8 mouse cellular contexts compared by ENCODE assay signal in genomic region chr17:24737135-24737810, GRCm38 (mm10). TPM values are rescaled to one million over a fixed set of nuclear protein-coding genes. Genes with fewer than 3 reads are reported as not detected.
DNase-seq lines count a peak whose midpoint lies in the region; ATAC-seq and TF ChIP-seq lines count a peak whose summit lies in the region.

No protein-coding gene starts in this region.

- peak overlapping the region; percentile 65 for H3K4me3 ChIP-seq in lung, embryonic 14.5 days (ENCODE audit: low read depth, low read length)
- peak overlapping the region; percentile 55 for H3K4me3 ChIP-seq in forebrain, embryonic 12.5 days (replicated peaks)
- H3K4me3 ChIP-seq in limb, embryonic 10.5 days, result peak overlapping the region; percentile 73
- H3K4me3 ChIP-seq in myocyte, result peak overlapping the region; percentile 53

- whole genome bisulfite sequencing in lung, embryonic 14.5 days, result 26% methylated on average over 8 of the region's 8 CpGs
- 30% methylated on average over 8 of the region's 8 CpGs for WGBS in forebrain, embryonic 12.5 days
- WGBS in limb, embryonic 10.5 days, result 31% methylated on average over 8 of the region's 8 CpGs

- peak overlapping the region; percentile 49 for H3ac ChIP-seq in myocyte (ENCODE audit: control insufficient read depth, insufficient read length)

- H3K9ac ChIP-seq in lung, embryonic 14.5 days, result peak overlapping the region; percentile 76
- H3K9ac ChIP-seq in forebrain, embryonic 12.5 days, result peak overlapping the region; percentile 69

- peaks cover 6% of the 10 kb centered on the region for H3K79me2 ChIP-seq in myocyte (ENCODE audit: control insufficient read depth, insufficient read depth)

- H3K27me3 ChIP-seq in lung, embryonic 14.5 days (ENCODE audit: insufficient read depth, low read length), result no peaks in the 10 kb centered on the region
- H3K27me3 ChIP-seq in forebrain, embryonic 12.5 days, result peaks cover 5% of the 10 kb centered on the region; the same call in 1 of the 2 replicates
- no peaks in the 10 kb centered on the region for H3K27me3 ChIP-seq in limb, embryonic 10.5 days (ENCODE audit: low read depth, poor library complexity, severe bottlenecking)
- no peaks in the 10 kb centered on the region for H3K27me3 ChIP-seq in myocyte (ENCODE audit: control insufficient read depth, insufficient read depth, insufficient read length)

- no peaks in the 10 kb centered on the region for H3K9me3 ChIP-seq in lung, embryonic 14.5 days (ENCODE audit: low read depth, low read length)
- no peaks in the 10 kb centered on the region for H3K9me3 ChIP-seq in forebrain, embryonic 12.5 days
- H3K9me3 ChIP-seq in limb, embryonic 10.5 days (replicated peaks), result no peaks in the 10 kb centered on the region

- TF ChIP-seq CTCF in lung, embryonic 14.5 days (IDR thresholded peaks at IDR 0.05; ENCODE audit: low read depth), result peak; percentile 25; the same call in 1 of the 2 replicates

- TF ChIP-seq POLR2A in myocyte (IDR thresholded peaks at IDR 0.05; ENCODE audit: insufficient read length, low read depth), result no peak

- peaks cover 11% of the 10 kb centered on the region for H3K4me1 ChIP-seq in lung, embryonic 14.5 days (ENCODE audit: insufficient read depth)
- H3K4me1 ChIP-seq in forebrain, embryonic 12.5 days, result peaks cover 17% of the 10 kb centered on the region
- H3K4me1 ChIP-seq in limb, embryonic 10.5 days, result peaks cover 16% of the 10 kb centered on the region

- H3K36me3 ChIP-seq in lung, embryonic 14.5 days (ENCODE audit: insufficient read depth), result peaks cover 8% of the 10 kb centered on the region; the same call in 1 of the 2 replicates
- no peaks in the 10 kb centered on the region for H3K36me3 ChIP-seq in forebrain, embryonic 12.5 days (replicated peaks)
- peaks cover 25% of the 10 kb centered on the region for H3K36me3 ChIP-seq in limb, embryonic 10.5 days
- no peaks in the 10 kb centered on the region for H3K36me3 ChIP-seq in myocyte (ENCODE audit: control insufficient read depth, insufficient read depth)

- H3K27ac ChIP-seq in lung, embryonic 14.5 days (ENCODE audit: low read depth), result no peak overlapping the region
- no peak overlapping the region for H3K27ac ChIP-seq in forebrain, embryonic 12.5 days
- H3K27ac ChIP-seq in limb, embryonic 10.5 days, result peak overlapping the region; percentile 77; the same call in 1 of the 2 replicates

- H3K4me2 ChIP-seq in lung, embryonic 14.5 days, result peak overlapping the region; percentile 83
- H3K4me2 ChIP-seq in forebrain, embryonic 12.5 days, result peak overlapping the region; percentile 88
- H3K4me2 ChIP-seq in myocyte (ENCODE audit: low read depth), result peak overlapping the region; percentile 92

- no peak for DNase-seq in lung, embryonic 14.5 days
- no peak for DNase-seq in lung, adult 18-20 months
- no peak for DNase-seq in limb, embryonic 10.5 days (ENCODE audit: low spot score)
- no peak for DNase-seq in adrenal gland, postnatal 10 days
- DNase-seq in natural killer cell, adult 2 months (ENCODE audit: low spot score in 2 of 2), result no peak
- DNase-seq in cerebellum, postnatal 36 days, result no peak

- no peak for ATAC-seq in lung, embryonic 14.5 days (ENCODE audit: insufficient read depth)
- no peak for ATAC-seq in forebrain, embryonic 12.5 days (ENCODE audit: low FRiP score)

TF ChIP-seq in myocyte, 11 proteins besides CTCF, POLR2A, EP300 and RAD21:
- TF ChIP-seq CEBPB (IDR thresholded peaks at IDR 0.05; ENCODE audit: insufficient read depth, poor library complexity, severe bottlenecking) (no peak), USF1 (IDR thresholded peaks at IDR 0.05; ENCODE audit: low read depth) (no peak), MAX (IDR thresholded peaks at IDR 0.05; ENCODE audit: low read depth) (no peak), SRF (IDR thresholded peaks at IDR 0.05; ENCODE audit: control insufficient read depth, insufficient read length, low read depth) (no peak), POLR2AphosphoS2 (IDR thresholded peaks at IDR 0.05; ENCODE audit: insufficient read length, low read depth) (no peak), TCF3 (IDR thresholded peaks at IDR 0.05; ENCODE audit: insufficient read length, low read depth) (no peak), REST (IDR thresholded peaks at IDR 0.05; ENCODE audit: insufficient read depth, insufficient read length) (no peak), TCF12 (IDR thresholded peaks at IDR 0.05; ENCODE audit: insufficient read depth, poor library complexity, severe bottlenecking) (no peak), MYOG (IDR thresholded peaks at IDR 0.05; ENCODE audit: control insufficient read depth in 1 of 3, insufficient read depth in 1 of 3, insufficient read length in 2 of 3, low read depth in 2 of 3) (no peak), MYOD1 (IDR thresholded peaks at IDR 0.05; ENCODE audit: control insufficient read depth in 1 of 3, insufficient read length in 2 of 3, low read depth in 2 of 3) (no peak), E2F4 (IDR thresholded peaks at IDR 0.05; ENCODE audit: insufficient read depth) (no peak)

RNA-seq across cellular contexts. Expression of gene Msrb1, which starts 0.8 kb away (rescaled TPM):
- 35.2 and 37.8 TPM in 2 replicates for polyA plus RNA-seq in lung, embryonic 14.5 days (2014; fragmentation: Nextera tagmentation; extraction: Ambion mirVana)
- 18.8 and 19.5 TPM in 2 replicates for polyA plus RNA-seq in forebrain, embryonic 12.5 days (2016; fragmentation: Nextera tagmentation; extraction: Ambion mirVana)
- polyA plus RNA-seq in limb, embryonic 10.5 days (2016; fragmentation: Nextera tagmentation; extraction: Ambion mirVana), result 19.9 and 23.6 TPM in 2 replicates
- polyA plus RNA-seq in myocyte (2012; fragmentation: generic; extraction: Trizol), result 73.9 TPM
- 10 to 100 TPM; 75.1 to 93.3 TPM for total RNA-seq in adrenal gland, postnatal 10 days (2021)

RNA-seq across cellular contexts. Expression of gene Rpl3l, which starts 9.7 kb away (rescaled TPM):
- polyA plus RNA-seq in lung, embryonic 14.5 days (2014; fragmentation: Nextera tagmentation; extraction: Ambion mirVana), result not detected in 2 replicates
- not detected in 2 replicates for polyA plus RNA-seq in forebrain, embryonic 12.5 days (2016; fragmentation: Nextera tagmentation; extraction: Ambion mirVana)
- polyA plus RNA-seq in limb, embryonic 10.5 days (2016; fragmentation: Nextera tagmentation; extraction: Ambion mirVana), result 0.15 TPM in 1 of 2 replicates, not detected in the other
- polyA plus RNA-seq in myocyte (2012; fragmentation: generic; extraction: Trizol), result 1.7 TPM
- 10 to 100 TPM; 12.0 to 51.3 TPM for total RNA-seq in adrenal gland, postnatal 10 days (2021)

RNA-seq across cellular contexts. Expression of gene Ndufb10, which starts 13.0 kb away (rescaled TPM):
- polyA plus RNA-seq in lung, embryonic 14.5 days (2014; fragmentation: Nextera tagmentation; extraction: Ambion mirVana), result 211 and 221 TPM in 2 replicates
- 195 and 201 TPM in 2 replicates for polyA plus RNA-seq in forebrain, embryonic 12.5 days (2016; fragmentation: Nextera tagmentation; extraction: Ambion mirVana)
- 202 and 204 TPM in 2 replicates for polyA plus RNA-seq in limb, embryonic 10.5 days (2016; fragmentation: Nextera tagmentation; extraction: Ambion mirVana)
- polyA plus RNA-seq in myocyte (2012; fragmentation: generic; extraction: Trizol), result 547 TPM
- 100 to 1,000 TPM; 422 to 522 TPM for total RNA-seq in adrenal gland, postnatal 10 days (2021)

RNA-seq across cellular contexts. Expression of gene Hs3st6, which starts 15.5 kb away (rescaled TPM):
- 2.9 and 3.3 TPM in 2 replicates for polyA plus RNA-seq in lung, embryonic 14.5 days (2014; fragmentation: Nextera tagmentation; extraction: Ambion mirVana)
- 1.1 and 1.7 TPM in 2 replicates for polyA plus RNA-seq in forebrain, embryonic 12.5 days (2016; fragmentation: Nextera tagmentation; extraction: Ambion mirVana)
- polyA plus RNA-seq in limb, embryonic 10.5 days (2016; fragmentation: Nextera tagmentation; extraction: Ambion mirVana), result 3.2 and 4.2 TPM in 2 replicates
- polyA plus RNA-seq in myocyte (2012; fragmentation: generic; extraction: Trizol), result not detected
- total RNA-seq in adrenal gland, postnatal 10 days (2021), result 1 to 10 TPM; 1.6 to 2.0 TPM

RNA-seq across cellular contexts. Expression of gene Rps2, which starts 19.4 kb away (rescaled TPM):
- 1,798 and 1,884 TPM in 2 replicates for polyA plus RNA-seq in lung, embryonic 14.5 days (2014; fragmentation: Nextera tagmentation; extraction: Ambion mirVana)
- polyA plus RNA-seq in forebrain, embryonic 12.5 days (2016; fragmentation: Nextera tagmentation; extraction: Ambion mirVana), result 946 and 1,025 TPM in 2 replicates
- 1,693 and 2,093 TPM in 2 replicates for polyA plus RNA-seq in limb, embryonic 10.5 days (2016; fragmentation: Nextera tagmentation; extraction: Ambion mirVana)
- polyA plus RNA-seq in myocyte (2012; fragmentation: generic; extraction: Trizol), result 178 TPM
- total RNA-seq in adrenal gland, postnatal 10 days (2021), result 100 to 1,000 TPM; 785 to 825 TPM
